Mouse (Mus musculus): ENCODE measurements around the gene Adam12. TPM values are rescaled to one million over a fixed set of nuclear protein-coding genes. Genes with fewer than 3 reads are reported as not detected.

Adam12 gene
- polyA plus RNA-seq, 1 experiment from 2014 or later, result 3.4 TPM

DNA sequence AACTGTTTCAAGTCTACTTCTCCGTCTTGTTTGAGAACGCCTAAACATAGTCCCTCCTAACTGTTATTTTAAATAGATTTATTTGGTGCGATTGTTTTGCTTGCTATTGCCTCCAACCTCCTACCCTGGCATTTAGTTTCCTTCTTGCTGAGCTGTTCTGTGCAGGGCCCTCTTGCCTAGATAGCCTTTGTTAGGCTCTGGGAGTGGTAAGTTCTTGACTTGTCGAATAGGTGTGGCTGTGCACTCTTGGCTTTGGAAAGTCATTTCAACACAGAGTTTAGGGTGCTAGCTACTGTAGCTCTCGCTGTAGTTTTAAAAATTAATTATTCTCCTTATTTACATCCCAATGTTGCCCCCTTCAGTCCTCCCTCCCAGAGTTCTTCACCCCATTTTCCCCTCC is 222.8 kb downstream of the Adam12 start:
- H3K27me3 ChIP-seq (ENCODE audit: control insufficient read depth, insufficient read depth, low read length), result no peaks in the 10 kb centered on the region
- H3K36me3 ChIP-seq (ENCODE audit: control insufficient read depth, insufficient read depth, low read length), result no peaks in the 10 kb centered on the region
- ATAC-seq (ENCODE audit: low FRiP score, low TSS enrichment) (no peak), DNase-seq (no peak)
- no peaks in the 10 kb centered on the region; the same call in 1 of the 2 replicates for H3K9me3 ChIP-seq (ENCODE audit: control insufficient read depth, low read length)
- no peak overlapping the region for H3K4me2 ChIP-seq (ENCODE audit: low read length)
- H3K4me3 ChIP-seq (replicated peaks; ENCODE audit: low read depth, low read length), result no peak overlapping the region
- H3K27ac ChIP-seq (replicated peaks; ENCODE audit: low read depth, low read length), result no peak overlapping the region
- H3K4me1 ChIP-seq (ENCODE audit: control insufficient read depth, insufficient read depth, low read length), result no peaks in the 10 kb centered on the region
- 84% methylated on average over 5 of the region's 5 CpGs for WGBS
- H3K9ac ChIP-seq (replicated peaks; ENCODE audit: low read length), result no peak overlapping the region

DNA sequence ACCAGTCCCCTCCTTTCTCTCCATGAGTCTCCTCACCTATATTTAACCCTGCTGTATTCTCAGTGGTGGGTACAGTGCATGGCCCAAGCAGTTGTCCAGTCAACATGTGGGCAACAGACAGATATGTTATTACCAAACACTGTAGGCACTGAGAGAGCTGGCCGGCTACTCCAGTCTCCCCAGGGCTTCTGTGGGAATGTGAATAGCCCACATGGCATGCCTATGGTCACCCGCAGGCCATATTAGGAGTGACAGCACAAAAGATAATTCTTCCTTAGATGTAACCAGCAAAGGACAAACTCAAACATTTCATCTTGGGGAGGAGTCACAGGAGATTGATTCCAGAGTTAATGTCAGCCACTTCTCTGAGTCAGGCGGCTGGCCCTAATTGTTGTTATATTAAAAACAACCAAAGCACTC is 224.0 kb downstream of the Adam12 start:
- no peak overlapping the region for H3K27ac ChIP-seq (replicated peaks; ENCODE audit: low read depth, low read length)
- H3K9ac ChIP-seq (replicated peaks; ENCODE audit: low read length), result no peak overlapping the region
- H3K4me3 ChIP-seq (replicated peaks; ENCODE audit: low read depth, low read length), result no peak overlapping the region
- WGBS, result 73% methylated on average over 3 of the region's 3 CpGs
- no peaks in the 10 kb centered on the region; the same call in 1 of the 2 replicates for H3K9me3 ChIP-seq (ENCODE audit: control insufficient read depth, low read length)
- no peaks in the 10 kb centered on the region for H3K27me3 ChIP-seq (ENCODE audit: control insufficient read depth, insufficient read depth, low read length)
- DNase-seq, result no peak
- H3K4me2 ChIP-seq (ENCODE audit: low read length), result no peak overlapping the region
- no peak for ATAC-seq (ENCODE audit: low FRiP score, low TSS enrichment)
- no peaks in the 10 kb centered on the region for H3K4me1 ChIP-seq (ENCODE audit: control insufficient read depth, insufficient read depth, low read length)
- no peaks in the 10 kb centered on the region for H3K36me3 ChIP-seq (ENCODE audit: control insufficient read depth, insufficient read depth, low read length)

DNA sequence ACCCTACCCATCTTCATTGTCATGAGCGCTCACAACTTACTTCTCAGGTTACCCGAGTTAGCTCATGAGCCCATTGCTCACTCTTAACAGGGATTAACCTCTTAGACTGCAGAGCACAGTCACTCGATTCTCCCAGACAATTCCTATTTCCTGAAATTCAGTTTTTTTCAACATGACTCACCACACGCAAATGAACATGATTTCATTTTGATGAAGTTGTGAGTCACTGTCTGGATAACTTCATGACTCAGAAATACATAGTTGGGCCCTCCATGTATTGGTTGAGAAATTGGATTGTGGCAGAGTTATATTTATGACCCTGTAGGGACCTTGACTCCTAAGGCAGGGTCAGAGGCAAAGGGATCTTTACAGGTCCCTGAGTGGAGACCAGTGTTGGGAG is 230.4 kb downstream of the Adam12 start:
- 92% methylated on average over 4 of the region's 4 CpGs for WGBS
- Histone ChIP-seq H3K4me2 (ENCODE audit: low read length) (no peak overlapping the region), H3K36me3 (ENCODE audit: control insufficient read depth, insufficient read depth, low read length) (no peaks in the 10 kb centered on the region), H3K27ac (replicated peaks; ENCODE audit: low read depth, low read length) (no peak overlapping the region), H3K9ac (replicated peaks; ENCODE audit: low read length) (no peak overlapping the region), H3K4me3 (replicated peaks; ENCODE audit: low read depth, low read length) (no peak overlapping the region), H3K27me3 (ENCODE audit: control insufficient read depth, insufficient read depth, low read length) (no peaks in the 10 kb centered on the region), H3K4me1 (ENCODE audit: control insufficient read depth, insufficient read depth, low read length) (no peaks in the 10 kb centered on the region), H3K9me3 (ENCODE audit: control insufficient read depth, low read length) (no peaks in the 10 kb centered on the region; the same call in 1 of the 2 replicates)
- DNase-seq (no peak), ATAC-seq (ENCODE audit: low FRiP score, low TSS enrichment) (no peak)

DNA sequence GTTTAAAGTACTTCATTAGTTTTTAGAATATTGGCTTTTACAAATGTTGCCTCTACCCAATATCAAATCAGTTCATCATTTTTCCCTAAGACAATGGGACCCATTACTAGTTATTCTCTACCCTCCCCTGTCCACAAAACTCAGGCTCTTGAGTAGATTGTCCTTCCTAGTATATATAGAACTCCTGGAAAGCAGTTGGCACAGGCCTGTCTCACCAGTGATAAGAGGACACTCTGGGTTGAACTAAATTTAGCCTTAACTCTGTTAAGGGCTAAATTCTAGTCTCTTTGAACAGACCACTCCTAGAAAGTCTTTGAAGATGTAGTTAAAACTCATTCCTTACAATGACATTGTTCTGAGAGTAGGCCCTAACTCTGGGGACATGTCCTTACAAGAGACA is 241.0 kb downstream of the Adam12 start:
- H3K9ac ChIP-seq (replicated peaks; ENCODE audit: low read length), result no peak overlapping the region
- no peak overlapping the region for H3K27ac ChIP-seq (replicated peaks; ENCODE audit: low read depth, low read length)
- no peak for ATAC-seq (ENCODE audit: low FRiP score, low TSS enrichment)
- H3K9me3 ChIP-seq (ENCODE audit: control insufficient read depth, low read length), result no peaks in the 10 kb centered on the region
- no peak overlapping the region for H3K4me2 ChIP-seq (ENCODE audit: low read length)
- H3K27me3 ChIP-seq (ENCODE audit: control insufficient read depth, insufficient read depth, low read length), result no peaks in the 10 kb centered on the region
- DNase-seq, result no peak
- no peak overlapping the region for H3K4me3 ChIP-seq (replicated peaks; ENCODE audit: low read depth, low read length)
- H3K4me1 ChIP-seq (ENCODE audit: control insufficient read depth, insufficient read depth, low read length), result no peaks in the 10 kb centered on the region
- H3K36me3 ChIP-seq (ENCODE audit: control insufficient read depth, insufficient read depth, low read length), result no peaks in the 10 kb centered on the region

DNA sequence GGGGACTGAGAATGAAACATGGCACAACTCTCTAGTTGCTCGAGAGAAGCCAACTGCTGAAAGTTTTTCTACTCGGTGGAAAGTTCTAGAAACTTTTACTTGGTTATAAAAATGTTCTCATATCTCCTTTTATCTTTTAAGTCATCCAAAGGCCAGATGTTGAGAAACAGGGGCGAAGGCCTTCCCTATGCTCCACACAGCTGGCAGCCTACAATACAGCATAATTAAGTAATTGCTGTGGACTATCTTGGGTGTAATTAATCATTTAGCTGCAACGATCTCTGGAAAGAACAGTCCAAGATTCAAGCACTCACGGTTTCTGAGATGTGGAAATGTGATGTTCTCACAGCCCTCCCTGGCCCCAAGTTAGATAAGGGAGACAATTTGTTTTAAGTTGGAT is 243.6 kb downstream of the Adam12 start:
- Histone ChIP-seq H3K9ac (replicated peaks; ENCODE audit: low read length) (no peak overlapping the region), H3K36me3 (ENCODE audit: control insufficient read depth, insufficient read depth, low read length) (no peaks in the 10 kb centered on the region), H3K4me2 (ENCODE audit: low read length) (no peak overlapping the region), H3K4me3 (replicated peaks; ENCODE audit: low read depth, low read length) (no peak overlapping the region), H3K27me3 (ENCODE audit: control insufficient read depth, insufficient read depth, low read length) (no peaks in the 10 kb centered on the region), H3K9me3 (ENCODE audit: control insufficient read depth, low read length) (no peaks in the 10 kb centered on the region), H3K4me1 (ENCODE audit: control insufficient read depth, insufficient read depth, low read length) (no peaks in the 10 kb centered on the region), H3K27ac (replicated peaks; ENCODE audit: low read depth, low read length) (no peak overlapping the region)
- DNase-seq (no peak), ATAC-seq (ENCODE audit: low FRiP score, low TSS enrichment) (no peak)
- WGBS, result 92% methylated on average over 5 of the region's 5 CpGs

DNA sequence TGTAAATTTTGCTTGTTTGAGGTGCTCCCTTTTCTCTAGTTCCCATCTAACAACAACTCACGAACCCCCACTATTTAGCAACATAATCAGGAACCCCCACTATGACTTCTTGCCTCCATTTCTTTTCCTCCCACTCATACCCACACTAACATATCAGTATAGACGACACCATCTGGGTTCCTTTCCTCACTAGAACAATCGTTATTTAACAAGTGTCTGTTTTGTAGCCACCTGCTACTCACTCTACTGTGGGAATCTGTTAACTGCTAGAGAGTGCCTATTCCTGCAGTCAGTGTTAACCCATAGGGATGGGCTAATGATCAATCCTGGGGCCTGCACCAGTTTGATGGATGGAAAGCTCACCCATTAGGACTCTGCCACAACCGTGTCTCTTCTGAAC is 245.7 kb downstream of the Adam12 start:
- no peak for ATAC-seq (ENCODE audit: low FRiP score, low TSS enrichment)

DNA sequence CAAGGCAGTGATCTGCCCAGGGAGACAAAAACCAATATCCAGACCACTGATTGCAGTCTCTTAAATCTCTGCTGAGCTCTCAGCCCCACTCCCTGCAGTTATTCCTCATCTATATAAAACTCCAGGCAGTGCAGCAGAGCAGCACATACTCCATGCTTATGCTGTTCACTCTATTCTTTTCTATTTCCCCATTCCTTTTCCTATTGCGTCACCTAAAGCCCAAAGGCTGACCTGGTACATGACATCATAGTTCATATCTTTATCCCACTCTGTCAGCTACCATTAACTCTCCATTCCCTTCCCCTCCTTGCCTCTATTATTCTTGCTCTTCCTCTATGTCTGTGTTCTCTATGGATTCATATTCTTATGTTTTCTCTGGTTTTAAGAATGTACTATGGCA is 246.3 kb downstream of the Adam12 start:
- Histone ChIP-seq H3K4me2 (ENCODE audit: low read length) (no peak overlapping the region), H3K9ac (replicated peaks; ENCODE audit: low read length) (no peak overlapping the region), H3K36me3 (ENCODE audit: control insufficient read depth, insufficient read depth, low read length) (no peaks in the 10 kb centered on the region), H3K27ac (replicated peaks; ENCODE audit: low read depth, low read length) (no peak overlapping the region), H3K27me3 (ENCODE audit: control insufficient read depth, insufficient read depth, low read length) (no peaks in the 10 kb centered on the region), H3K4me1 (ENCODE audit: control insufficient read depth, insufficient read depth, low read length) (no peaks in the 10 kb centered on the region), H3K9me3 (ENCODE audit: control insufficient read depth, low read length) (no peaks in the 10 kb centered on the region), H3K4me3 (replicated peaks; ENCODE audit: low read depth, low read length) (no peak overlapping the region)
- no peak for ATAC-seq (ENCODE audit: low FRiP score, low TSS enrichment)
- no peak for DNase-seq
- 81% methylated on average over 1 of the region's 1 CpGs for WGBS

More for the DNA sequence above, 245.7 kb downstream of the Adam12 start:
- Histone ChIP-seq H3K36me3 (ENCODE audit: control insufficient read depth, insufficient read depth, low read length) (no peaks in the 10 kb centered on the region), H3K27ac (replicated peaks; ENCODE audit: low read depth, low read length) (no peak overlapping the region), H3K9ac (replicated peaks; ENCODE audit: low read length) (no peak overlapping the region), H3K4me3 (replicated peaks; ENCODE audit: low read depth, low read length) (no peak overlapping the region), H3K27me3 (ENCODE audit: control insufficient read depth, insufficient read depth, low read length) (no peaks in the 10 kb centered on the region), H3K4me2 (ENCODE audit: low read length) (no peak overlapping the region), H3K9me3 (ENCODE audit: control insufficient read depth, low read length) (no peaks in the 10 kb centered on the region), H3K4me1 (ENCODE audit: control insufficient read depth, insufficient read depth, low read length) (no peaks in the 10 kb centered on the region)
- WGBS, result 91% methylated on average over 4 of the region's 4 CpGs
- DNase-seq, result no peak

DNA sequence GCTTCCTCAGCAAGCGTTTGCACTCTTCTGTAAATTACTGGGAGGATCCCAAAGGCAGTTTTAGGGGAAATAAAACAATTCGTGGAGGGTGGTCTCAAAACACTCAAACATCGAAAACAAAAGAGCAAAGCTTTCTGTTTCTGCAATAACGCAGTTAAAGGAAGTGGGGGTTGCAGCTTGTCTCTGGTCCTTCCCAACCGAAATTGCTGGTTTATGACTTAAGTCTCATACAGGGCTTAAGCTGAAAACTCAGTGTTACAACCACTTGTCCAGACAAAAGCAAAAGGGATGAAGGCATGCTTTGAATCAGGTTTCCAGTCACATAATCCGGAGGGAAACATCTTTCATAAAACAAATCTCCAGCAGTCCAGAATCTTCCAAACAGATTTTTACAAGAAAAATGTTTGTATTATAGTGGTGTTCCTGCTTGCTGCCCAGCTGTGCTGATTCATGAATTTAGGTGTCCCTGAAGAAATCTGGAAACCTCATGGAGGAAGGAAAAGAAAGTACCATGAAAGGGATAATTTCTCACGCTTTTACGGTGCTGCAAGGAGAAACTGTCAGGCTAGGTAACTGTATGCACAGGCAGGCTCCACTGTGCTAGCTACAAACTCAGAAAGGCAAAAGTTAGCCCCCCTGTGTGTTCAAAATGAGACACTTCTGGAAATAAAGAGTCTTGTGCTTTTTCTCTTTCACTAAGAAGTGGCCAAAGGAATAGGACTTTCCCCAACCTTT is 255.4 kb downstream of the Adam12 start:
- no peak overlapping the region for H3K27ac ChIP-seq (replicated peaks; ENCODE audit: low read depth, low read length)
- H3K4me3 ChIP-seq (replicated peaks; ENCODE audit: low read depth, low read length), result no peak overlapping the region
- no peaks in the 10 kb centered on the region for H3K27me3 ChIP-seq (ENCODE audit: control insufficient read depth, insufficient read depth, low read length)
- H3K9me3 ChIP-seq (ENCODE audit: control insufficient read depth, low read length), result no peaks in the 10 kb centered on the region
- DNase-seq (no peak), ATAC-seq (ENCODE audit: low FRiP score, low TSS enrichment) (no peak)
- no peak overlapping the region for H3K4me2 ChIP-seq (ENCODE audit: low read length)
- no peaks in the 10 kb centered on the region for H3K36me3 ChIP-seq (ENCODE audit: control insufficient read depth, insufficient read depth, low read length)
- WGBS, result 75% methylated on average over 8 of the region's 8 CpGs
- no peaks in the 10 kb centered on the region for H3K4me1 ChIP-seq (ENCODE audit: control insufficient read depth, insufficient read depth, low read length)
- no peak overlapping the region for H3K9ac ChIP-seq (replicated peaks; ENCODE audit: low read length)

DNA sequence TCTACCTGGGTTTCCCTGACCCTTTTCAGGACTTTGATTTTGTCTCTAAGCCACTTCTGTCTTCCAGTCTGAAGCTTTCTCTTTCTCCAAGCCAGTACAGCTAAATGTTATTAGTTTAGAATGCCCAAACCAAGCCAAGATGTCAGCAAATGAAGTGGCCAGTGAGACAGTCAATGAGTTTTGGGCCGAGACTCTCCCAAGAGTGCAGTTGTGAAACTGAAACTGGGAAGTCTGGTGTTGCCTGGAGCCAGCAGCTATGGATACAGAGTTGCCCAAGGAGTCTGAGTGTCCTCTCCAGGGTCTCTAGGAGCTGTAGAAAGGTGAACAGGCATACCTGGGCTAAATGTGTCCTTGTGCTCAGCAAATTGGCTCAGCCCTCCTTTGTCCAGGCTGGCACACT is 260.9 kb downstream of the Adam12 start:
- Histone ChIP-seq H3K27me3 (ENCODE audit: control insufficient read depth, insufficient read depth, low read length) (no peaks in the 10 kb centered on the region), H3K9me3 (ENCODE audit: control insufficient read depth, low read length) (no peaks in the 10 kb centered on the region), H3K36me3 (ENCODE audit: control insufficient read depth, insufficient read depth, low read length) (no peaks in the 10 kb centered on the region), H3K4me3 (replicated peaks; ENCODE audit: low read depth, low read length) (no peak overlapping the region), H3K4me2 (ENCODE audit: low read length) (no peak overlapping the region), H3K4me1 (ENCODE audit: control insufficient read depth, insufficient read depth, low read length) (peaks cover 7% of the 10 kb centered on the region; the same call in 1 of the 2 replicates), H3K27ac (replicated peaks; ENCODE audit: low read depth, low read length) (no peak overlapping the region), H3K9ac (replicated peaks; ENCODE audit: low read length) (no peak overlapping the region)
- no peak for DNase-seq
- ATAC-seq (ENCODE audit: low FRiP score, low TSS enrichment), result no peak
- 81% methylated on average over 1 of the region's 1 CpGs for WGBS

All from midbrain, embryonic 14.5 days (tissue).